Mouse (Mus musculus): ENCODE results near the gene Snip1. TPM values are rescaled to one million over a fixed set of nuclear protein-coding genes. Genes with fewer than 3 reads are reported as not detected.

The Snip1 gene
- polyA plus RNA-seq (2015; fragmentation: Illumina TruSeq; extraction: RNeasy Lipid Tissue Mini Kit (QIAGEN cat#74804); ENCODE audit: insufficient read depth, low replicate concordance) = 28.7 TPM

GRCm38 (mm10) chr4:125066490-125067370 lies at the start of gene Snip1:
Snip1 (plus strand) TSS chr4:125066672.

GRCm38 (mm10) chr4:125065517-125066307 lies 760 bp upstream of the Snip1 start, which contains the start of gene Dnali1:
Dnali1 (minus strand) TSS chr4:125065703.

GRCm38 (mm10) chr4:125084403-125085345 lies 18.2 kb downstream of the Snip1 start, which contains the start of gene Meaf6:
Meaf6 (plus strand) TSS chr4:125085134.

Other genes starting within 250 kb of the Snip1 start
- 44.9 TPM for gene Yrdc, start 216.0 kb upstream of the Snip1 start, polyA plus RNA-seq (2015; fragmentation: Illumina TruSeq; extraction: RNeasy Lipid Tissue Mini Kit (QIAGEN cat#74804); ENCODE audit: insufficient read depth, low replicate concordance)
- gene 1110065P20Rik, start 215.5 kb upstream of the Snip1 start, polyA plus RNA-seq (2015; fragmentation: Illumina TruSeq; extraction: RNeasy Lipid Tissue Mini Kit (QIAGEN cat#74804); ENCODE audit: insufficient read depth, low replicate concordance) = 3.5 TPM
- 0.40 TPM for gene Maneal, start 204.5 kb upstream of the Snip1 start, polyA plus RNA-seq (2015; fragmentation: Illumina TruSeq; extraction: RNeasy Lipid Tissue Mini Kit (QIAGEN cat#74804); ENCODE audit: insufficient read depth, low replicate concordance)
- gene Epha10, start 185.8 kb upstream of the Snip1 start, polyA plus RNA-seq (2015; fragmentation: Illumina TruSeq; extraction: RNeasy Lipid Tissue Mini Kit (QIAGEN cat#74804); ENCODE audit: insufficient read depth, low replicate concordance) = not detected
- 27.9 TPM for gene 9930104L06Rik, start 129.6 kb upstream of the Snip1 start, polyA plus RNA-seq (2015; fragmentation: Illumina TruSeq; extraction: RNeasy Lipid Tissue Mini Kit (QIAGEN cat#74804); ENCODE audit: insufficient read depth, low replicate concordance)
- 24.0 TPM for gene Cdca8, start 127.4 kb upstream of the Snip1 start, polyA plus RNA-seq (2015; fragmentation: Illumina TruSeq; extraction: RNeasy Lipid Tissue Mini Kit (QIAGEN cat#74804); ENCODE audit: insufficient read depth, low replicate concordance)
- 1.9 TPM for gene Rspo1, start 80.2 kb upstream of the Snip1 start, polyA plus RNA-seq (2015; fragmentation: Illumina TruSeq; extraction: RNeasy Lipid Tissue Mini Kit (QIAGEN cat#74804); ENCODE audit: insufficient read depth, low replicate concordance)
- gene Gnl2, start 50.1 kb upstream of the Snip1 start, polyA plus RNA-seq (2015; fragmentation: Illumina TruSeq; extraction: RNeasy Lipid Tissue Mini Kit (QIAGEN cat#74804); ENCODE audit: insufficient read depth, low replicate concordance) = 109 TPM
- gene Dnali1, start 969 bp upstream of the Snip1 start, polyA plus RNA-seq (2015; fragmentation: Illumina TruSeq; extraction: RNeasy Lipid Tissue Mini Kit (QIAGEN cat#74804); ENCODE audit: insufficient read depth, low replicate concordance) = not detected
- 63.3 TPM for gene Meaf6, start 18.5 kb downstream of the Snip1 start, polyA plus RNA-seq (2015; fragmentation: Illumina TruSeq; extraction: RNeasy Lipid Tissue Mini Kit (QIAGEN cat#74804); ENCODE audit: insufficient read depth, low replicate concordance)
- 13.9 TPM for gene Zc3h12a, start 61.2 kb downstream of the Snip1 start, polyA plus RNA-seq (2015; fragmentation: Illumina TruSeq; extraction: RNeasy Lipid Tissue Mini Kit (QIAGEN cat#74804); ENCODE audit: insufficient read depth, low replicate concordance)

Data from spleen, adult 10 weeks (tissue).